Mouse (Mus musculus) heart, postnatal 10 days (tissue): Measurements from ENCODE around the gene Vmn2r28. TPM values are rescaled to one million over a fixed set of nuclear protein-coding genes. Genes with fewer than 3 reads are reported as not detected.
"Not testable (repeated sequence)": the region's sequence is repeated elsewhere in the genome, so short reads cannot be mapped to it uniquely, and the experiment has no call there.

ENCODE experiments used
- DNase-seq, 2 experiments: peaks; one replicate each; pipeline ENCODE4 v3.0.0; 2021
- intact Hi-C: fragments of 180-260 bp; cut with DNase I; formaldehyde crosslinking; loops from one replicate; pipeline ENCODE4 v1.15.1; 2025
- total RNA-seq, 2 experiments: library from RNA; stranded (reverse); gene quantifications; 2 replicates each; pipeline ENCODE4 v1.2.3; 2021

Vmn2r28 gene
- not detected for total RNA-seq

- DNase-seq, intact Hi-C loops: not testable (repeated sequence)
Measured at GRCm38 (mm10) chr7:5493856-5494255, at the start of gene Vmn2r28. Vmn2r28 (minus strand) TSS chr7:5493956.

- intact Hi-C loops, DNase-seq: not testable (repeated sequence)
Measured at GRCm38 (mm10) chr7:5540770-5541436, 47.1 kb upstream of the Vmn2r28 start.

GRCm38 (mm10) chr7:5456674-5457073, 37.1 kb downstream of the Vmn2r28 start, which contains the start of gene Vmn1r59:
Vmn1r59 (minus strand) TSS chr7:5456774.
- intact Hi-C loops, result loop anchor here (5.0 kb wide), 1 partner anchor 239 kb away; the partner anchor contains the start of gene Vmn1r57

GRCm38 (mm10) chr7:5454011-5454410, 39.7 kb downstream of the Vmn2r28 start:
- intact Hi-C loops, DNase-seq: not testable (repeated sequence)

More at GRCm38 (mm10) chr7:5456674-5457073, 37.1 kb downstream of the Vmn2r28 start, which contains the start of gene Vmn1r59:
- DNase-seq, result no peak

- DNase-seq, result no peak
- intact Hi-C loops, result no loop called here
Measured at GRCm38 (mm10) chr7:5448627-5449026, 45.1 kb downstream of the Vmn2r28 start.

Other genes starting within 250 kb of the Vmn2r28 start
- not detected for gene Gm5065, start 143.4 kb downstream of the Vmn2r28 start, total RNA-seq
- gene Nlrp2, start 142.9 kb downstream of the Vmn2r28 start, total RNA-seq, result not detected
- not detected for gene Vmn1r58, start 80.6 kb downstream of the Vmn2r28 start, total RNA-seq
- not detected for gene Vmn1r59, start 37.2 kb downstream of the Vmn2r28 start, total RNA-seq
- not detected for gene Vmn1r60, start 53.4 kb upstream of the Vmn2r28 start, total RNA-seq
- not detected for gene Vmn1r61, start 119.3 kb upstream of the Vmn2r28 start, total RNA-seq
- not detected for gene Vmn1r62, start 179.7 kb upstream of the Vmn2r28 start, total RNA-seq